9 mouse cellular contexts compared by ENCODE assay signal in genomic region chr4:117373324-117374077, GRCm38 (mm10).
DNase-seq lines count a peak whose midpoint lies in the region; ATAC-seq and TF ChIP-seq lines count a peak whose summit lies in the region.
"Had no signal": no experiment of that assay in that cellular context is flagged by ENCODE, and none has a peak within 500 bp of the region (broad histone marks: within the 10 kb centered on the region; RNA-seq: fewer than 3 reads in every experiment).

No protein-coding gene starts in this region.

- H3K36me3 ChIP-seq in kidney, embryonic 14.5 days (ENCODE audit: control insufficient read depth, insufficient read depth, low read length), result no peaks in the 10 kb centered on the region
- H3K36me3 ChIP-seq in hindbrain, embryonic 11.5 days (ENCODE audit: control insufficient read depth, insufficient read depth, low read length), result no peaks in the 10 kb centered on the region
- no peaks in the 10 kb centered on the region for H3K36me3 ChIP-seq in midbrain, embryonic 15.5 days (replicated peaks)

- peaks cover 19% of the 10 kb centered on the region for H3K4me1 ChIP-seq in kidney, embryonic 14.5 days (ENCODE audit: control insufficient read depth, insufficient read depth, low read length)
- peaks cover 15% of the 10 kb centered on the region for H3K4me1 ChIP-seq in hindbrain, embryonic 11.5 days (replicated peaks; ENCODE audit: control insufficient read depth, insufficient read depth, low read length)
- H3K4me1 ChIP-seq in midbrain, embryonic 15.5 days, result peaks cover 27% of the 10 kb centered on the region

- TF ChIP-seq POLR2A in brain, embryonic 14.5 days (IDR thresholded peaks at IDR 0.05; ENCODE audit: borderline replicate concordance, extremely low read depth, insufficient read depth, insufficient read length, poor library complexity, severe bottlenecking), result no peak

- H3K4me3 ChIP-seq in kidney, embryonic 14.5 days (ENCODE audit: low read length), result peak overlapping the region; percentile 14
- H3K4me3 ChIP-seq in hindbrain, embryonic 11.5 days (ENCODE audit: low read depth, low read length), result no peak overlapping the region; the same call in 1 of the 2 replicates
- no peak overlapping the region for H3K4me3 ChIP-seq in midbrain, embryonic 15.5 days

- peak overlapping the region; percentile 32 for H3K4me2 ChIP-seq in kidney, embryonic 14.5 days (replicated peaks; ENCODE audit: low read depth, low read length)
- peak overlapping the region; percentile 31 for H3K4me2 ChIP-seq in hindbrain, embryonic 11.5 days (replicated peaks; ENCODE audit: low read depth, low read length)
- H3K4me2 ChIP-seq in midbrain, embryonic 15.5 days, result peak overlapping the region; percentile 38

- H3K9ac ChIP-seq in kidney, embryonic 14.5 days (ENCODE audit: low read depth, low read length), result no peak overlapping the region
- no peak overlapping the region for H3K9ac ChIP-seq in hindbrain, embryonic 11.5 days (ENCODE audit: low read depth, low read length)
- no peak overlapping the region for H3K9ac ChIP-seq in midbrain, embryonic 15.5 days

- 4% methylated on average over 16 of the region's 16 CpGs for WGBS in kidney, embryonic 14.5 days
- WGBS in hindbrain, embryonic 11.5 days, result under 1% methylated on average over 15 of the region's 16 CpGs
- WGBS in midbrain, embryonic 15.5 days, result 5% methylated on average over 15 of the region's 16 CpGs

- no peaks in the 10 kb centered on the region; the same call in 1 of the 2 replicates for H3K9me3 ChIP-seq in kidney, embryonic 14.5 days (ENCODE audit: control insufficient read depth, low read length)
- no peaks in the 10 kb centered on the region for H3K9me3 ChIP-seq in hindbrain, embryonic 11.5 days (ENCODE audit: control insufficient read depth, low read length)
- H3K9me3 ChIP-seq in midbrain, embryonic 15.5 days, result no peaks in the 10 kb centered on the region

- DNase-seq in kidney, adult 11 months, result no peak
- DNase-seq in brain, embryonic 14.5 days (ENCODE audit: low read depth), result peak; percentile 85
- DNase-seq in hindbrain, embryonic 11.5 days (ENCODE audit: low spot score), result peak; percentile 81
- no peak for DNase-seq in spleen, adult 18-20 months
- no peak for DNase-seq in adrenal gland, adult 8-10 months
- no peak for DNase-seq in urinary bladder, postnatal 4 days (ENCODE audit: low spot score in 2 of 2)
- DNase-seq: thymus, postnatal 14 days had no signal

- TF ChIP-seq CTCF in brain, embryonic 14.5 days (IDR thresholded peaks at IDR 0.05; ENCODE audit: borderline replicate concordance, extremely low read depth, insufficient read depth, insufficient read length), result no peak

- H3K27ac ChIP-seq in kidney, embryonic 14.5 days (ENCODE audit: low read depth, low read length), result 0 out of 2 replicates have a peak overlapping the region, but pooled peaks have one; percentile 33
- peak overlapping the region; percentile 63 for H3K27ac ChIP-seq in hindbrain, embryonic 11.5 days (ENCODE audit: low read depth, low read length)
- H3K27ac ChIP-seq in midbrain, embryonic 15.5 days, result no peak overlapping the region

- ATAC-seq in kidney, embryonic 14.5 days (ENCODE audit: low FRiP score, low TSS enrichment), result peak; percentile 86
- peak; percentile 93 for ATAC-seq in hindbrain, embryonic 11.5 days (ENCODE audit: low FRiP score)
- peak; percentile 53 for ATAC-seq in midbrain, embryonic 15.5 days (replicated peaks)

- H3K27me3 ChIP-seq in kidney, embryonic 14.5 days (ENCODE audit: control insufficient read depth, insufficient read depth, low read length), result peaks cover 5% of the 10 kb centered on the region; the same call in 1 of the 2 replicates
- peaks cover 79% of the 10 kb centered on the region for H3K27me3 ChIP-seq in hindbrain, embryonic 11.5 days (ENCODE audit: control insufficient read depth, insufficient read depth, low read length)
- H3K27me3 ChIP-seq in midbrain, embryonic 15.5 days (replicated peaks), result peaks cover 45% of the 10 kb centered on the region

Comparison
In these comparisons a context has a peak if more than half of its experiments do, and no peak if none do; other contexts are left out.
1. DNase-seq: peak in brain, embryonic 14.5 days (single experiment) and hindbrain, embryonic 11.5 days (single experiment); none in kidney, adult 11 months (single experiment), spleen, adult 18-20 months (0 of 2), adrenal gland, adult 8-10 months (single experiment) and urinary bladder, postnatal 4 days (0 of 2).
2. Peak in every context shown above with its lines, with median percentiles within 50 percentile points of each other: ATAC-seq and H3K4me2 ChIP-seq.